Comparison of ENCODE assay signal across 8 mouse cellular contexts in the genomic region with DNA sequence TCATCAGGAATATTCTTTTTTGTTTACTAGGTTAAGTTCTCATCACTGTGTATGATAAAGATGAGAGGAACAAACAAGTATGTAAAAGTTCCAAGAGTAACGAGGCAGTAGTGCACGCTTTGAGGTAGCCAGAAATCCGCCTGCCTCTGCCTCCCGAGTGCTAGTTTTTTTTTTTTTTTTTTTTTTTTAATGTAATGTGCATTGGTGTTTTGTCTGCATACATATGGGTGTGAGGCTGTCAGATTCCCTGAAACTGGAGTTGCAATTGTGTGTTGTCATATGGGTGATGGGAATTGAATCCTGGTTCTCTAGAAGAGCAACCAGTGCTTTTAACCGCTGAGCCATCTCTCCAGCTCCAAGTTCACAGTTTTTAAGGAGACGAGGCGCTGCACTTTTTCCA. TPM values are rescaled to one million over a fixed set of nuclear protein-coding genes. Genes with fewer than 3 reads are reported as not detected.
DNase-seq lines count a peak whose midpoint lies in the region; ATAC-seq and TF ChIP-seq lines count a peak whose summit lies in the region.

No protein-coding gene starts in this region.

- peak overlapping the region; percentile 83 for H3K9ac ChIP-seq in lung, embryonic 14.5 days
- H3K9ac ChIP-seq in embryonic facial prominence, embryonic 15.5 days: peak overlapping the region; percentile 81
- H3K9ac ChIP-seq in neural tube, embryonic 15.5 days (replicated peaks): peak overlapping the region; percentile 81

- peak overlapping the region; percentile 92 for H3K4me2 ChIP-seq in lung, embryonic 14.5 days
- H3K4me2 ChIP-seq in embryonic facial prominence, embryonic 15.5 days (replicated peaks): peak overlapping the region; percentile 87
- H3K4me2 ChIP-seq in neural tube, embryonic 15.5 days: peak overlapping the region; percentile 88

- H3K27me3 ChIP-seq in lung, embryonic 14.5 days (ENCODE audit: insufficient read depth, low read length): no peaks in the 10 kb centered on the region
- no peaks in the 10 kb centered on the region for H3K27me3 ChIP-seq in embryonic facial prominence, embryonic 15.5 days
- H3K27me3 ChIP-seq in limb, embryonic 10.5 days (ENCODE audit: low read depth, poor library complexity, severe bottlenecking): no peaks in the 10 kb centered on the region
- H3K27me3 ChIP-seq in neural tube, embryonic 15.5 days (replicated peaks): no peaks in the 10 kb centered on the region

- 0 out of 2 replicates have a peak, but pooled peaks cover 6% of the 10 kb centered on the region for H3K36me3 ChIP-seq in lung, embryonic 14.5 days (ENCODE audit: insufficient read depth)
- 0 out of 2 replicates have a peak, but pooled peaks cover 3% of the 10 kb centered on the region for H3K36me3 ChIP-seq in embryonic facial prominence, embryonic 15.5 days
- peaks cover 33% of the 10 kb centered on the region for H3K36me3 ChIP-seq in limb, embryonic 10.5 days
- H3K36me3 ChIP-seq in neural tube, embryonic 15.5 days: no peaks in the 10 kb centered on the region

- 59% methylated on average over 7 of the region's 7 CpGs for WGBS in lung, embryonic 14.5 days
- 61% methylated on average over 7 of the region's 7 CpGs for WGBS in embryonic facial prominence, embryonic 15.5 days
- WGBS in limb, embryonic 10.5 days: 59% methylated on average over 7 of the region's 7 CpGs
- 63% methylated on average over 7 of the region's 7 CpGs for WGBS in neural tube, embryonic 15.5 days

- H3K4me1 ChIP-seq in lung, embryonic 14.5 days (ENCODE audit: insufficient read depth): no peaks in the 10 kb centered on the region
- peaks cover 19% of the 10 kb centered on the region for H3K4me1 ChIP-seq in embryonic facial prominence, embryonic 15.5 days
- peaks cover 18% of the 10 kb centered on the region for H3K4me1 ChIP-seq in limb, embryonic 10.5 days
- peaks cover 14% of the 10 kb centered on the region for H3K4me1 ChIP-seq in neural tube, embryonic 15.5 days

- H3K4me3 ChIP-seq in lung, embryonic 14.5 days (ENCODE audit: low read depth, low read length): peak overlapping the region; percentile 80
- peak overlapping the region; percentile 88 for H3K4me3 ChIP-seq in embryonic facial prominence, embryonic 15.5 days (replicated peaks)
- peak overlapping the region; percentile 91 for H3K4me3 ChIP-seq in limb, embryonic 10.5 days
- H3K4me3 ChIP-seq in neural tube, embryonic 15.5 days (replicated peaks): peak overlapping the region; percentile 83

- H3K9me3 ChIP-seq in lung, embryonic 14.5 days (ENCODE audit: low read depth, low read length): no peaks in the 10 kb centered on the region
- H3K9me3 ChIP-seq in embryonic facial prominence, embryonic 15.5 days (replicated peaks): no peaks in the 10 kb centered on the region
- H3K9me3 ChIP-seq in limb, embryonic 10.5 days (replicated peaks): no peaks in the 10 kb centered on the region
- H3K9me3 ChIP-seq in neural tube, embryonic 15.5 days (replicated peaks): no peaks in the 10 kb centered on the region

- peak; percentile 3; the same call in 1 of the 2 replicates for ATAC-seq in lung, embryonic 14.5 days (ENCODE audit: insufficient read depth)
- ATAC-seq in embryonic facial prominence, embryonic 15.5 days (ENCODE audit: insufficient number of reproducible peaks, low FRiP score, low TSS enrichment, low read depth): no peak
- 0 out of 2 replicates have a peak, but pooled peaks have one; percentile 2 for ATAC-seq in neural tube, embryonic 15.5 days (ENCODE audit: low FRiP score)
- ATAC-seq in megakaryocyte progenitor cell, adult 5-6 weeks (replicated peaks; ENCODE audit: poor library complexity): no peak

- intact Hi-C loops in left cerebral cortex, postnatal 25 days (cut with DNase I): no loop called here

- DNase-seq in lung, embryonic 14.5 days: no peak
- no peak for DNase-seq in lung, postnatal 36 days
- no peak for DNase-seq in limb, embryonic 10.5 days (ENCODE audit: low spot score)
- DNase-seq in urinary bladder, postnatal 14 days (ENCODE audit: low spot score): no peak
- no peak for DNase-seq in left cerebral cortex, postnatal 25 days (ENCODE audit: low spot score in 2 of 2)

- no peak for TF ChIP-seq CTCF in lung, embryonic 14.5 days (IDR thresholded peaks at IDR 0.05; ENCODE audit: low read depth)

- H3K27ac ChIP-seq in lung, embryonic 14.5 days (ENCODE audit: low read depth): peak overlapping the region; percentile 69; the same call in 1 of the 2 replicates
- peak overlapping the region; percentile 85 for H3K27ac ChIP-seq in embryonic facial prominence, embryonic 15.5 days (replicated peaks)
- peak overlapping the region; percentile 98 for H3K27ac ChIP-seq in limb, embryonic 10.5 days
- peak overlapping the region; percentile 87 for H3K27ac ChIP-seq in neural tube, embryonic 15.5 days (replicated peaks)

RNA-seq across cellular contexts. Expression of gene Ttc28, which starts 0.6 kb away (rescaled TPM):
- polyA plus RNA-seq in lung, embryonic 14.5 days (2014; fragmentation: Nextera tagmentation; extraction: Ambion mirVana): 15.2 and 15.3 TPM in 2 replicates
- polyA plus RNA-seq in embryonic facial prominence, embryonic 15.5 days (2015; fragmentation: Nextera tagmentation; extraction: Ambion mirVana): 12.6 and 12.7 TPM in 2 replicates
- 12.6 and 15.1 TPM in 2 replicates for polyA plus RNA-seq in limb, embryonic 10.5 days (2016; fragmentation: Nextera tagmentation; extraction: Ambion mirVana)
- polyA plus RNA-seq in neural tube, embryonic 15.5 days (2015; fragmentation: Nextera tagmentation; extraction: Ambion mirVana): 18.3 and 18.8 TPM in 2 replicates
- 1.2 and 2.0 TPM in 2 replicates for total RNA-seq in megakaryocyte progenitor cell, adult 5-6 weeks (2015)
- 0.50 and 1.9 TPM in 2 replicates for total RNA-seq in megakaryocyte progenitor cell, adult 5-6 weeks (2017)
- total RNA-seq in left cerebral cortex, postnatal 25 days (2021): 10 to 100 TPM; 11.6 to 13.2 TPM

RNA-seq across cellular contexts. Expression of gene Chek2, which starts 39.3 kb away (rescaled TPM):
- 32.0 and 33.8 TPM in 2 replicates for polyA plus RNA-seq in lung, embryonic 14.5 days (2014; fragmentation: Nextera tagmentation; extraction: Ambion mirVana)
- 17.1 and 23.5 TPM in 2 replicates for polyA plus RNA-seq in embryonic facial prominence, embryonic 15.5 days (2015; fragmentation: Nextera tagmentation; extraction: Ambion mirVana)
- polyA plus RNA-seq in limb, embryonic 10.5 days (2016; fragmentation: Nextera tagmentation; extraction: Ambion mirVana): 40.8 and 45.1 TPM in 2 replicates
- polyA plus RNA-seq in neural tube, embryonic 15.5 days (2015; fragmentation: Nextera tagmentation; extraction: Ambion mirVana): 6.0 and 13.2 TPM in 2 replicates
- 29.8 and 30.4 TPM in 2 replicates for total RNA-seq in megakaryocyte progenitor cell, adult 5-6 weeks (2015)
- total RNA-seq in megakaryocyte progenitor cell, adult 5-6 weeks (2017): 27.4 and 32.9 TPM in 2 replicates
- 1 to 10 TPM; 1.2 to 1.4 TPM for total RNA-seq in left cerebral cortex, postnatal 25 days (2021)

RNA-seq across cellular contexts. Expression of gene Hscb, which starts 39.5 kb away (rescaled TPM):
- 25.6 and 28.1 TPM in 2 replicates for polyA plus RNA-seq in lung, embryonic 14.5 days (2014; fragmentation: Nextera tagmentation; extraction: Ambion mirVana)
- polyA plus RNA-seq in embryonic facial prominence, embryonic 15.5 days (2015; fragmentation: Nextera tagmentation; extraction: Ambion mirVana): 24.6 and 25.2 TPM in 2 replicates
- polyA plus RNA-seq in limb, embryonic 10.5 days (2016; fragmentation: Nextera tagmentation; extraction: Ambion mirVana): 27.3 and 33.6 TPM in 2 replicates
- polyA plus RNA-seq in neural tube, embryonic 15.5 days (2015; fragmentation: Nextera tagmentation; extraction: Ambion mirVana): 10.8 and 15.9 TPM in 2 replicates
- 53.7 and 69.4 TPM in 2 replicates for total RNA-seq in megakaryocyte progenitor cell, adult 5-6 weeks (2015)
- total RNA-seq in megakaryocyte progenitor cell, adult 5-6 weeks (2017): 61.3 and 76.2 TPM in 2 replicates
- 10 to 100 TPM in 1 of 2 experiments, 1 to 10 TPM in 1; 8.8 to 12.0 TPM for total RNA-seq in left cerebral cortex, postnatal 25 days (2021)

Comparison
In these comparisons a context has a peak if more than half of its experiments do, and no peak if none do; other contexts are left out.
1. ATAC-seq: peak in lung, embryonic 14.5 days (single experiment) and neural tube, embryonic 15.5 days (single experiment); none in embryonic facial prominence, embryonic 15.5 days (single experiment) and megakaryocyte progenitor cell, adult 5-6 weeks (single experiment).
2. Peak in every context shown above with its lines, with median percentiles within 50 percentile points of each other: H3K27ac ChIP-seq, H3K4me2 ChIP-seq, H3K4me3 ChIP-seq and H3K9ac ChIP-seq.